Mouse (Mus musculus) liver, embryonic 15.5 days (tissue): ENCODE data around the gene Rnf167. TPM values are rescaled to one million over a fixed set of nuclear protein-coding genes. Genes with fewer than 3 reads are reported as not detected.

Experiments used
- ATAC-seq: fragments of 200-750 bp; cut with Nextera tagmentation; 2 replicates; pipeline ENCODE4 v1.8.0; 2017; ENCODE audit warnings: moderate number of reproducible peaks, mild to moderate bottlenecking, moderate library complexity; ENCODE audit not compliant: insufficient read depth
- H3K27ac ChIP-seq: fragments of 300-500 bp; sonication (generic); replicated peaks from 2 replicates; pipeline ENCODE4 v1.5.1; 2015; ENCODE audit warnings: mild to moderate bottlenecking, inconsistent platforms
- H3K27me3 ChIP-seq: fragments of 300-500 bp; sonication (generic); 2 replicates; pipeline ENCODE4 v1.6.1; 2015; ENCODE audit warnings: mild to moderate bottlenecking, inconsistent platforms
- H3K36me3 ChIP-seq: fragments of 300-500 bp; sonication (generic); replicated peaks from 2 replicates; pipeline ENCODE4 v1.6.1; 2015; ENCODE audit warnings: moderate library complexity, mild to moderate bottlenecking, inconsistent platforms
- H3K4me1 ChIP-seq: fragments of 300-500 bp; sonication (generic); replicated peaks from 2 replicates; pipeline ENCODE4 v1.6.1; 2015; ENCODE audit warnings: inconsistent platforms
- H3K4me2 ChIP-seq: fragments of 300-500 bp; sonication (generic); 2 replicates; pipeline ENCODE4 v1.6.1; 2015; ENCODE audit warnings: moderate library complexity, mild to moderate bottlenecking, inconsistent platforms
- H3K4me3 ChIP-seq: fragments of 300-500 bp; sonication (generic); replicated peaks from 2 replicates; pipeline ENCODE4 v1.5.1; 2015; ENCODE audit warnings: mild to moderate bottlenecking, inconsistent platforms
- H3K9ac ChIP-seq: fragments of 300-500 bp; sonication (generic); 2 replicates; pipeline ENCODE4 v1.6.1; 2015; ENCODE audit warnings: moderate library complexity, mild to moderate bottlenecking, inconsistent platforms
- H3K9me3 ChIP-seq: fragments of 300-500 bp; sonication (generic); replicated peaks from 2 replicates; pipeline ENCODE4 v1.6.1; 2016; ENCODE audit warnings: inconsistent platforms
- WGBS: fragments of 180-500 bp; shearing (Covaris S2); methylation state at CpG from one replicate; pipeline ENCODE4 v1.1.7; 2015; ENCODE audit warnings: mixed read lengths; ENCODE audit not compliant: insufficient replicate concordance; 5-methylcytosine and 5-hydroxymethylcytosine counted together
- polyA plus RNA-seq: library from polyadenylated mRNA; unstranded; fragments of >200 nt; fragmentation: Nextera tagmentation; extraction: Ambion mirVana; gene quantifications from 2 replicates; pipeline ENCODE4 v1.2.1, GENCODE M21; 2015

Gene Rnf167
- 76.8 and 80.4 TPM in 2 replicates for polyA plus RNA-seq

DNA sequence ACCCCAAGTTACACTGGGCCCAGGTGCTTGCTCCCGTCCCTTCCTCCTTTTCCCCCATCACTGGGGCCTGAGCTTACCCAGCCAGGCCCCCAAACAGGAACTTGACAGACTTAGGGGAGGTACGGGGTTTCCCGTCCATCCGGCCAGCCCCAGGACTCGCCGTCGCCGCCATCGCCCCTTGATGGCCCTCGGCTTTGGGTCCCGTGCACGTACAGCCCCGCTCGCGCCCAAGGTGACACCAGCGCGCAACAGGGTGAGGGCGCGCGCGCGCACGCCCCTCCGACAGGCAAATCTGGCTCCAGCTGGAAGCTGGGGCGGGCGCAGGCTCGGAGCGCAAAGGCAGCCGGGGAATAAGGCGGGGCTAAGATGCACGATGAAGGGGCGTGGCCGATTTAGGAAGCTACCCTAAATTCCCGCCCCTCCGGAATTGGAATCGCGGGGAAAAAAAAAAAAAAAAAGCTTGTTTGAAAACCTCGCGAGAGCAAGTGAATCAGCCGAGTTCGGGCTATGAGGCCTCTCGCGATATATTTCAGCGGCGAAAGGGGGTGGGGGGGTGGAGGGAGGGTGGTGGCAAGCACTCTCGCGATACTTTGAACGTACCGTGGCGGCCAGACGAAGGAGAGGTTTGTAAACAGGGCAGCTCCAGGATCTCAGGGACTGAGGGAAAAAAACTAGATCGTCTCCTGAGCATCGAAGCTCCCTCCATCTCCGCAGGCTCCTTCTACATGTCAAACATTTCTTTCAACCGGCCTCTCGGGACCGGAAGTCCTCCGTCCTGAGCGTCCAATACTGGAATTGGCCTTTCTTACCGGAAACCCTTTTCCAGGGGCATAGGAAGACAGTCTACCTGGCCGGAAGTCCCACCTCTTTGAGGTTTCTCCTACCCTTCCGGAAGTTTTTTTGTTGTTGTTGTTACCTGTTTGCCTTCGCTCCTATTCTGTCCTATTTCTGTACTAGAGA is at the start of gene Rnf167, which contains the start of gene Slc25a11:
Gene Rnf167, plus strand, starts transcription at position 545 of the 960 bp plus-strand sequence.
Gene Slc25a11, minus strand, starts transcription at position 789 of the 960 bp plus-strand sequence.
- Histone ChIP-seq H3K27me3 (no peaks in the 10 kb centered on the region), H3K9me3 (no peaks in the 10 kb centered on the region), H3K36me3 (peaks cover 56% of the 10 kb centered on the region), H3K4me1 (peaks cover 63% of the 10 kb centered on the region), H3K9ac (peak within 1 kb of the TSS; percentile 91), H3K27ac (peak within 1 kb of the TSS; percentile 99), H3K4me3 (peak within 1 kb of the TSS; percentile 82), H3K4me2 (peak within 1 kb of the TSS; percentile 99)
- ATAC-seq: peak; percentile 82
- under 1% methylated on average over 63 of the region's 63 CpGs for WGBS

DNA sequence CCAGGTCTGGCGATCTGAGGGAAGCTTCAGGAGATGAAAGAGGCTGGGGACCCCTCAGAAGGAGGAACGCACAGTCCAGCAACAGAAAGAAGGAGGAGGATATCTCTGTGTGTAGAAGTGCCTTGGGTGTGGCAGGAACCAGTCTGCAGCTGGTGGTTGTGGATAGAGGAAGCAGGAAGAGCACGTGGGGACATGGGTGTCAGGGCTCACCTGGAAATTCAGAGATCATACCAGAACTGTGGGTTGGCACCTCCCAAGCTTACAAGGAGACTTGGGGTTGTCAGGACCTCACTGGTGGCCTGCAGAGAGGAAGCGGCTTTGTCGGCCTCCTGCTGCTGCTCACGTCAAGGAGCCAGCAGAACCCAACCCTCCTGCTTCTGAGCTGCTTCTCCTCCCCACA is 49.7 kb upstream of the Rnf167 start:
- WGBS: 21% methylated on average over 6 of the region's 6 CpGs
- H3K27me3 ChIP-seq: no peaks in the 10 kb centered on the region
- ATAC-seq: no peak
- H3K9me3 ChIP-seq: no peaks in the 10 kb centered on the region
- H3K4me3 ChIP-seq: no peak overlapping the region
- H3K36me3 ChIP-seq: peaks cover 23% of the 10 kb centered on the region; the same call in 1 of the 2 replicates
- peaks cover 34% of the 10 kb centered on the region for H3K4me1 ChIP-seq
- no peak overlapping the region for H3K27ac ChIP-seq
- no peak overlapping the region for H3K4me2 ChIP-seq
- no peak overlapping the region for H3K9ac ChIP-seq

DNA sequence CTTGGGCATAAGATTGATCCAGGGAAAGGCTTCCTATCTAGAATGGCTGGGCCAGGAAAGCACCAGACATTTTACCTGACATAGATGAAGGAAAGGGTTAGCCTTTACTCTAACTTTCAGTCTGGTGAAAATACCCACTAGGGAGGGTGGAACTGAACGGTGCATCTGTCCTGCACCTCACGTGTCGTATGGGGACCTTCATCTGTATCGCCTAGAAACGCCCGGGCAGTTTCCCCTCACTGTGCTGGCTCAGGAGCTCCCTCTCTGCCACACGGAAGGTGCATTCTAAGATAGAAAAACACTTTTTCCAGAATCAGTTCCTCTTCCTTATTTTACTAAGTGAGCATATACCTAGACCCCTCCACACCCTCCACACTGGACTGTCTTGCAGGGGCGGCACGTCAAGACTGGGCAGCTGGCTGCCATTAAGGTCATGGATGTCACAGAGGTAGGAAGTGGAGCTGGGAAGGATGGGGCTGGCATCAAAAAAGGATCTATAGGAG is 48.5 kb upstream of the Rnf167 start:
- no peak for ATAC-seq
- Histone ChIP-seq H3K9me3 (no peaks in the 10 kb centered on the region), H3K4me2 (no peak overlapping the region), H3K27ac (no peak overlapping the region), H3K27me3 (no peaks in the 10 kb centered on the region), H3K36me3 (peaks cover 27% of the 10 kb centered on the region), H3K4me1 (peaks cover 30% of the 10 kb centered on the region), H3K9ac (no peak overlapping the region), H3K4me3 (no peak overlapping the region)
- WGBS: 74% methylated on average over 9 of the region's 9 CpGs

DNA sequence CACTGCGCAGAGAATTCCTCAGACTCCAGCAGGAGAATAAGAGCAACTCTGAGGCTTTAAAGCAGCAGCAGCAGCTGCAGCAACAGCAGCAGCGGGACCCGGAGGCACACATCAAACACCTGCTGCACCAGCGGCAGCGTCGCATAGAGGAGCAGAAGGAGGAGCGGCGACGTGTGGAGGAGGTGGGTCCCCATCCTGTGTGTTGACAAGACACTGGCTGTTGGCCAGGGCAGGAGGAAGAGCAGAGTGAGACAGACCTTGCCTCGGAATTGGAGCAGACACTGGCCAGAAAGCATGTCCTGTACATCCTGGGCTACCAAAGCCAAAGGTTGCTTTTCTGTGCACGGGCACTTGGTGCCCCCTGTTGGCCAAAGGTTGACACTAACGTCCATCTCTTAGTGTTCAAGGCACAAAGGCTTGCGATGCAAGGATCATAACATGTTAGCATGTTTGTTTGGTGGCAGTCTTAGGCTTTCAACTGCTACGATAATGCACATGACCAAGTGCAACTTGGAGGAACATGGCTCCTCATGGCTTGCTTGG is 41.9 kb upstream of the Rnf167 start:
- Histone ChIP-seq H3K27me3 (no peaks in the 10 kb centered on the region), H3K4me2 (no peak overlapping the region), H3K4me3 (no peak overlapping the region), H3K9ac (no peak overlapping the region), H3K27ac (no peak overlapping the region), H3K4me1 (no peaks in the 10 kb centered on the region), H3K36me3 (peaks cover 78% of the 10 kb centered on the region), H3K9me3 (no peaks in the 10 kb centered on the region)
- no peak for ATAC-seq
- 58% methylated on average over 14 of the region's 14 CpGs for WGBS

DNA sequence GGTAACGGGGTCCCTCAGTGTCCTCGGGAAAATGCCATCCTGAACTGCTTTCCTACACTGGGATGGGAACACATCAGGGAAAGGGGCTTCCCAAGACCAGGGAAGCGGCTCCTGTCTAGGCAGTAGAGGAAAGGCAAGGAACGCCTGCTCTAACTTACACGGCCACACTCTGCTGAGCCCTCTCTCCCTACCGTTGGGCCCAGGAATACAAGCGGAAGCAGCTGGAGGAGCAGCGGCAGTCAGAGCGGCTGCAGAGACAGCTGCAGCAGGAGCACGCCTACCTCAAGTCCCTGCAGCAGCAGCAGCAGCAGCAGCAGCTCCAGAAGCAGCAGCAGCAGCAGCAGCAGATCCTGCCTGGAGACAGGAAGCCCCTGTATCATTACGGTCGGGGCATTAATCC is 40.3 kb upstream of the Rnf167 start:
- WGBS: 76% methylated on average over 12 of the region's 12 CpGs
- Histone ChIP-seq H3K4me3 (no peak overlapping the region), H3K36me3 (peaks cover 88% of the 10 kb centered on the region), H3K4me1 (no peaks in the 10 kb centered on the region), H3K9me3 (no peaks in the 10 kb centered on the region), H3K27me3 (no peaks in the 10 kb centered on the region), H3K9ac (no peak overlapping the region), H3K27ac (no peak overlapping the region), H3K4me2 (no peak overlapping the region)
- no peak for ATAC-seq

DNA sequence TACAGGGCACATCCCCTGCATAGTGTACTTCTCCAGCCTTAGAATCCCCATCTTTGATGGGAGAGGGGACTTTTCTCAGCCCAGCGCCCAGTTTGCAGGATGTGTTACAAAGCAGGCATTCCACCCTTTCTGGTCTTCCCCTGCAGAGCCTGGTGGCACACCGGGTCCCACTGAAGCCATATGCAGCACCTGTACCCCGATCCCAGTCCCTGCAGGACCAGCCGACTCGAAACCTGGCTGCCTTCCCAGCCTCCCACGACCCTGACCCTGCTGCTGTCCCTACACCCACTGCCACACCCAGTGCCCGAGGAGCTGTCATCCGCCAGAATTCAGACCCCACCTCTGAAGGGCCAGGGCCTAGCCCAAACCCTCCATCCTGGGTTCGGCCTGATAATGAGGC is 39.4 kb upstream of the Rnf167 start:
- Histone ChIP-seq H3K36me3 (peaks cover 89% of the 10 kb centered on the region), H3K9ac (no peak overlapping the region), H3K4me1 (no peaks in the 10 kb centered on the region), H3K27me3 (no peaks in the 10 kb centered on the region), H3K4me3 (no peak overlapping the region), H3K4me2 (no peak overlapping the region), H3K27ac (no peak overlapping the region), H3K9me3 (no peaks in the 10 kb centered on the region)
- no peak for ATAC-seq
- 67% methylated on average over 9 of the region's 9 CpGs for WGBS

DNA sequence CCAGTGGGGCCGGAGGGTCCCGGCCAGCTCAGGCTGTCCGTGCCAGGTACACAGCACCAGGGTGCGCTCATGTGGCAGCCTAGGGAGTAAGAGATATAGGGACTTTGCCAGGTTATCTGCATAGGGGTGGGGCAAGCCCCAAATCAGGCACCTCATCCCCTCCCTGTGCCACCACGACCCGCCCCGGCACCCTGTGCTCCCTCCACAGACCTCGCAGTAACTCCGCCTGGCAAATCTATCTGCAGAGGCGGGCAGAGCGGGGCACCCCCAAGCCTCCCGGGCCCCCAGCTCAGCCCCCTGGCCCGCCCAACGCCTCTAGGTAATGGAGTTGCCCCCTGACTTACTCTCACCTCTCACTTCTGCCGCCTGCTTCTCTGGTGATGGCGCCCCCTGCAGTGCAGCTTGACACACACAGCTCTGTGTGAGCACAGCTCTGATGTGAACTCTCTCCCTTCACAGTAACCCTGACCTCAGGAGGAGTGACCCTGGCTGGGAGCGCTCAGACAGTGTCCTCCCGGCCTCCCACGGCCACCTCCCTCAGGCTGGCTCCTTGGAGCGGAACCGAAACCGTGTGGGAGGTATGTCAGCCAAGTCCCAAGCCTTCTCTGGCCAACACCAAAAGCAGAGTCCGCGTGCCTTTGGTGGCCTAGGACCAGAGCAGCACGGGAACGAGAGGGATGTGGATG is 38.5 kb upstream of the Rnf167 start:
- peaks cover 91% of the 10 kb centered on the region for H3K36me3 ChIP-seq
- no peak for ATAC-seq
- H3K4me2 ChIP-seq: no peak overlapping the region
- H3K27ac ChIP-seq: no peak overlapping the region
- no peaks in the 10 kb centered on the region for H3K9me3 ChIP-seq
- H3K4me3 ChIP-seq: no peak overlapping the region
- 80% methylated on average over 26 of the region's 26 CpGs for WGBS
- H3K9ac ChIP-seq: no peak overlapping the region
- no peaks in the 10 kb centered on the region for H3K27me3 ChIP-seq
- H3K4me1 ChIP-seq: no peaks in the 10 kb centered on the region

DNA sequence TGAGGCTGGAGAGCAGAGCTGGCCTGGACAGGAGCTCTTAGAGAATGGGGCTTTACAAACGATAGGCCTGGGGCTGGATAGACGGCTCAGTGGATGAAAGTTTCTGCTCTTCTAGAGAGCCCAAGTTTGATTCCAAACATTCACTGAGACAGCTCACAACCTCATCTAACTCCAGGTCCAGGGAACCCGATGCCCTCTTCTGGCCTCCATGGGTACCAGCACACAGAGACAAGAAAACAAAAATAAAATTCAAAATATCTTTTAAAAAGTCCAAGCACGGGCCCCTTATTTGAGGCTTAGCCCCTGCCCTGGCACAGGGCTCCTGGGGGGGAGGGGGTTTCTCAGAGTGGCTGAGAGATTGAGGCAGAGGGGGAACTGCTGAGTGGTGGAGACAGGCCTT is 36.3 kb upstream of the Rnf167 start:
- no peak overlapping the region for H3K9ac ChIP-seq
- no peak overlapping the region for H3K27ac ChIP-seq
- no peak overlapping the region for H3K4me2 ChIP-seq
- no peak overlapping the region for H3K4me3 ChIP-seq
- 70% methylated on average over 4 of the region's 4 CpGs for WGBS
- no peaks in the 10 kb centered on the region for H3K9me3 ChIP-seq
- H3K4me1 ChIP-seq: peaks cover 14% of the 10 kb centered on the region
- no peak for ATAC-seq
- H3K27me3 ChIP-seq: no peaks in the 10 kb centered on the region
- H3K36me3 ChIP-seq: peaks cover 72% of the 10 kb centered on the region

DNA sequence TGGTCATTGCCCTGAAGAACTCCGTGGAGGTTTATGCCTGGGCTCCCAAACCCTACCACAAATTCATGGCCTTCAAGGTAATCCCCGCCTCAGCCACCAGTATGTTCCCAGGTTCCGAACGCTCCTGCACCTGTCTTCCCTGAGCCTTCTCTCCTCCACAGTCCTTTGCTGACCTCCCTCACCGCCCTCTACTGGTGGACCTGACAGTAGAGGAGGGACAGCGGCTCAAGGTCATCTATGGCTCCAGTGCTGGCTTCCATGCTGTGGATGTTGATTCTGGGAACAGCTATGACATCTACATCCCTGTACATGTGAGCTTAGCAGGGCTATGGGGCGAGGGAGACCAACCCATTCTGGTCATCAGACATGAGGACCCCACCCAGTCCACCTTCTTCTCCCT is 34.5 kb upstream of the Rnf167 start:
- Histone ChIP-seq H3K9me3 (no peaks in the 10 kb centered on the region), H3K4me3 (no peak overlapping the region), H3K27ac (no peak overlapping the region), H3K4me2 (no peak overlapping the region), H3K9ac (no peak overlapping the region), H3K36me3 (peaks cover 54% of the 10 kb centered on the region), H3K27me3 (0 out of 2 replicates have a peak, but pooled peaks cover 7% of the 10 kb centered on the region), H3K4me1 (peaks cover 16% of the 10 kb centered on the region)
- ATAC-seq: no peak
- WGBS: 73% methylated on average over 7 of the region's 7 CpGs

DNA sequence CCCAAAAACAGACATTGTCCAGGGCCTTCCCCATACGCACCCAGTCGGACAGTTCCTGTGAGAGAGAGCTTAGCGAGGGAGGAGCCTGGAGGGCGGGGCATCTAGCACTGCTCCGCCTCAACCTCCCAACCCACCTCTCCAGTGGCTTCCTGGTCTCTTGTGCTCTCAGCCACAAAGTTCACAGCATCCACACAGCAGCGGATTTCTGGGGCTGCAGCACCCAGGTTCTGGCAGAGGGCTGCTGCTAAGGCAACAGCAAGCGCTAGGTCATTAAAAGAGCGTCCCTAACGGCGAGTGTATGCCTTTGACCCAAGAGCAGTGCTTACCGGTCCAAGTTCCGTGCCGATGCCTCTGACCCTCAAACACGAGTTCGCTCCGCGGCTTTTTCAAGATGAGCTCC is 32.0 kb upstream of the Rnf167 start:
- Histone ChIP-seq H3K4me3 (peak overlapping the region; percentile 54), H3K36me3 (peaks cover 29% of the 10 kb centered on the region), H3K27me3 (0 out of 2 replicates have a peak, but pooled peaks cover 7% of the 10 kb centered on the region), H3K4me2 (peak overlapping the region; percentile 88), H3K9ac (peak overlapping the region; percentile 37; the same call in 1 of the 2 replicates), H3K4me1 (peaks cover 16% of the 10 kb centered on the region), H3K27ac (no peak overlapping the region), H3K9me3 (no peaks in the 10 kb centered on the region)
- WGBS: 2% methylated on average over 17 of the region's 17 CpGs
- ATAC-seq: peak; percentile 80
